Mouse (Mus musculus) lung, adult 2 months (tissue): ENCODE measurements at regions not wholly inside any gene's neighbourhood (a gene's known extent, or its start where the extent isn't known, plus 50 kb on each side); places are given as distances from the start of the nearest gene placed in this dataset.
"Not testable (repeated sequence)": the region's sequence is repeated elsewhere in the genome, so short reads cannot be mapped to it uniquely, and the experiment has no call there.

ENCODE experiments used
- CTCF ChIP-seq: fragments of 200-500 bp; IDR thresholded peaks from 2 replicates; pipeline ENCODE4 v1.5.1; 2011; ENCODE audit warnings: mild to moderate bottlenecking, low read length, control low read depth; ENCODE audit not compliant: insufficient read depth
- POLR2A ChIP-seq: fragments of 200-500 bp; IDR thresholded peaks from 2 replicates; pipeline ENCODE4 v1.6.1; 2011; ENCODE audit warnings: low read depth, mild to moderate bottlenecking, control low read depth, low read length, borderline replicate concordance; ENCODE audit errors: extremely low read depth

DNA sequence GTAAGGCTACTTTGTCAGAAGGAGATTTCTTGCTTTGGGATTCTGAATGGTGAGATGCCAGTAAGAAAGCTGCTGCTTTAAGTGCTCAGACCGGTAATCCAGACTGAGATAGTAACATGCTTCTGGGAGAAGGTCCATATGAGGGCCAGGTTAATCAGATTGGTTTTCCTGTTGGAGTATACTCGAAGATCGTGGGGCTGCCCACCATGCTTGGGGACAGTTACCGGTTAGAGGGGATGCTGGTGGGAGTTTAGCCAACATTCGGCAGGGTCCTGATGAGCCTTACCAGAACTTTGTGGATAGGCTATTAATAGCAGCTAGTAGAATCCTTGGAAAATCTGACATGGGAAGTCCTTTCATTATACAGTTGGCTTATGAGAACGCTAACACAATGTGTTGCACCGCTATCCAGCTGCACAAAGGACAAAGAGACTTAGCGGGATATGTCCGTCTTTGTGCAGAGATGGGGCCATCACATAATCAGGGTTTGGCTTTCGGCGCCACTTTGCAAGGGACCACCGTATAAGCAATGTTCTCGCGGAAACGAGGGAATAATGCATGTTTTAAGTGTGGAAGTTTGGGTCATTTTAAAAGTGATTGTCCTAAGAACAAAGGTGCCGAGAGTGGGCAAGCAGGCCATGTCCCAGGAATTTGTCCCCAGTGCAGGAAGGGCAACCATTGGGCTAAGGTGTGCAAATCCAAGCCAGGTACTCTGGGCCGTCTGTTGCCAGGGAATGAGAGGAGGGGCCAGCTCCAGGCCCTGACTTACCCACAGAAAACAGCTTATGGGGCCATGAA lies 75.4 kb upstream of the Lemd2 start:
- not testable (repeated sequence) for TF ChIP-seq CTCF, POLR2A
